Mouse (Mus musculus) R1 (cell line): ENCODE results near the gene Alpl.

ENCODE experiments used
- DNase-seq: peaks from one replicate; pipeline ENCODE4 v3.0.0-alpha.2; 2018; ENCODE audit warnings: low read depth, low spot score

The Alpl gene

GRCm38 (mm10) chr4:137770901-137771612 lies 25.1 kb downstream of the Alpl start:
- peak; percentile 92 for DNase-seq

- DNase-seq: no peak
Measured at GRCm38 (mm10) chr4:137769635-137770034, 26.5 kb downstream of the Alpl start.

GRCm38 (mm10) chr4:137768831-137769230 lies 27.4 kb downstream of the Alpl start:
- no peak for DNase-seq

- no peak for DNase-seq
Measured at GRCm38 (mm10) chr4:137768381-137768780, 27.8 kb downstream of the Alpl start.

GRCm38 (mm10) chr4:137766365-137766764 lies 29.8 kb downstream of the Alpl start:
- no peak for DNase-seq

- DNase-seq: no peak
Measured at GRCm38 (mm10) chr4:137765554-137765971, 30.6 kb downstream of the Alpl start.

GRCm38 (mm10) chr4:137764621-137765020 lies 31.6 kb downstream of the Alpl start:
- no peak for DNase-seq

GRCm38 (mm10) chr4:137763920-137764495 lies 32.2 kb downstream of the Alpl start:
- no peak for DNase-seq

- peak; percentile 56 for DNase-seq
Measured at GRCm38 (mm10) chr4:137762886-137763285, 33.3 kb downstream of the Alpl start.

- DNase-seq: no peak
Measured at GRCm38 (mm10) chr4:137754446-137754845, 41.7 kb downstream of the Alpl start.

GRCm38 (mm10) chr4:137753199-137753598 lies 43.0 kb downstream of the Alpl start:
- DNase-seq: no peak

GRCm38 (mm10) chr4:137752471-137752870 lies 43.7 kb downstream of the Alpl start:
- DNase-seq: no peak

GRCm38 (mm10) chr4:137751717-137752116 lies 44.5 kb downstream of the Alpl start:
- no peak for DNase-seq

GRCm38 (mm10) chr4:137751310-137751709 lies 44.9 kb downstream of the Alpl start:
- DNase-seq: no peak

GRCm38 (mm10) chr4:137750121-137750520 lies 46.1 kb downstream of the Alpl start:
- no peak for DNase-seq

GRCm38 (mm10) chr4:137749680-137750079 lies 46.5 kb downstream of the Alpl start:
- DNase-seq: no peak

GRCm38 (mm10) chr4:137748726-137749125 lies 47.5 kb downstream of the Alpl start:
- no peak for DNase-seq

GRCm38 (mm10) chr4:137747590-137747989 lies 48.6 kb downstream of the Alpl start:
- DNase-seq: no peak

GRCm38 (mm10) chr4:137747091-137747490 lies 49.1 kb downstream of the Alpl start:
- no peak for DNase-seq

- DNase-seq: peak; percentile 79
Measured at GRCm38 (mm10) chr4:137744433-137744918, 51.7 kb downstream of the Alpl start.

GRCm38 (mm10) chr4:137743791-137744190 lies 52.4 kb downstream of the Alpl start:
- no peak for DNase-seq

- DNase-seq: no peak
Measured at GRCm38 (mm10) chr4:137740350-137740749, 55.8 kb downstream of the Alpl start.
